Mouse (Mus musculus) stomach, embryonic 15.5 days (tissue): ENCODE data around the gene Tspan32. TPM values are rescaled to one million over a fixed set of nuclear protein-coding genes. Genes with fewer than 3 reads are reported as not detected.

Experiments
- ATAC-seq: fragments of 200-750 bp; cut with Nextera tagmentation; 2 replicates; pipeline ENCODE4 v1.8.0; 2017; ENCODE audit warnings: low read depth, moderate number of reproducible peaks, moderate TSS enrichment; ENCODE audit not compliant: insufficient read depth, low FRiP score
- H3K27ac ChIP-seq: fragments of 300-500 bp; sonication (generic); 2 replicates; pipeline ENCODE4 v1.5.1; 2015; ENCODE audit warnings: mild to moderate bottlenecking, inconsistent platforms
- H3K27me3 ChIP-seq: fragments of 300-500 bp; sonication (generic); replicated peaks from 2 replicates; pipeline ENCODE4 v1.6.1; 2015; ENCODE audit warnings: inconsistent platforms
- H3K36me3 ChIP-seq: fragments of 300-500 bp; sonication (generic); 2 replicates; pipeline ENCODE4 v1.6.1; 2015; ENCODE audit warnings: inconsistent platforms
- H3K4me1 ChIP-seq: fragments of 300-500 bp; sonication (generic); 2 replicates; pipeline ENCODE4 v1.6.1; 2015; ENCODE audit warnings: inconsistent platforms
- H3K4me2 ChIP-seq: fragments of 300-500 bp; sonication (generic); 2 replicates; pipeline ENCODE4 v1.6.1; 2015; ENCODE audit warnings: mild to moderate bottlenecking, inconsistent platforms
- H3K4me3 ChIP-seq: fragments of 300-500 bp; sonication (generic); replicated peaks from 2 replicates; pipeline ENCODE4 v1.5.1; 2015; ENCODE audit warnings: inconsistent platforms
- H3K9ac ChIP-seq: fragments of 300-500 bp; sonication (generic); 2 replicates; pipeline ENCODE4 v1.6.1; 2015; ENCODE audit warnings: inconsistent platforms
- H3K9me3 ChIP-seq: fragments of 300-500 bp; sonication (generic); 2 replicates; pipeline ENCODE4 v1.6.1; 2016; ENCODE audit warnings: inconsistent platforms
- WGBS: fragments of 180-500 bp; shearing (Covaris S2); methylation state at CpG from one replicate; pipeline ENCODE4 v1.1.7; 2015; 5-methylcytosine and 5-hydroxymethylcytosine counted together
- polyA plus RNA-seq: library from polyadenylated mRNA; unstranded; fragments of >200 nt; fragmentation: Nextera tagmentation; extraction: Ambion mirVana; gene quantifications from 2 replicates; pipeline ENCODE4 v1.2.1, GENCODE M21; 2015

Tspan32 gene
- polyA plus RNA-seq, 1 experiment from 2014 or later = 7.3 TPM

DNA sequence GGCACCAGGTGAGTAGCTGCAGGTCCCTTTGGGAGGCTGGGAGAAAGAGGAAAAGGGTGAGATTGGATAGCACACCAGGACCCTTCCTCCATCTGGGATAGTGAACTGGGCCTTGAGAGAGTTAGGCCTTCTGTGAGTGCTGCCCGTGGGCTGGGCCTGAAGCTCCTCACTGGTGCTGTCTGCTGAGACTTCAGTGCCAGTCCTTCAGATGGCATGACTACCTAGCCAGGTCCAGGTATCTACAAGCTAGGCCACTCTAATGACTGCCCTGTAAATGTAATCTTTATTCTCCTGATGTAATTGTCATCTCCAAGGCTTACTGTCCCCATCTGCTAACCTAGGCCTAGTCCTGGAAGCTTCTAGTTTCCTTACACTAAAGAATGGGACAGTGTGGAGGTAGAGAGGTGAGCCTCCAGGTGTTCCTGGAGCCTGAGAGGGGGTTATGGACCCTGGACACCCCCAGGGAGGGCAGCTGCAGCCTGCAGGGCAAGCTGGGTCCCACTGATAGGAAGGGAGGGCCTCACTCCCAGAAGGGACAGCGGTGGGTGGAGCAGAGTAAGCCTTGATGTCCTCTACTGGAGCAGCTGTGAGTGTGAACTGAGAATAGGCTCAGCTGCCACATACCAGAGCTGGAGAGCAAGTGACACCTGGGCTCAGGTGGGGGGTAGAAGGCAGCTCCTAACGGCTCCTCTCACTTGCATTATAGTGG, 9.1 kb upstream of the Tspan32 start:
- H3K36me3 ChIP-seq = no peaks in the 10 kb centered on the region
- no peak overlapping the region for H3K4me3 ChIP-seq
- peak; percentile 92; the same call in 1 of the 2 replicates for ATAC-seq
- WGBS = 64% methylated on average over 3 of the region's 3 CpGs
- no peaks in the 10 kb centered on the region for H3K27me3 ChIP-seq
- peaks cover 7% of the 10 kb centered on the region; the same call in 1 of the 2 replicates for H3K4me1 ChIP-seq
- no peaks in the 10 kb centered on the region for H3K9me3 ChIP-seq
- no peak overlapping the region for H3K4me2 ChIP-seq
- no peak overlapping the region for H3K27ac ChIP-seq
- H3K9ac ChIP-seq = no peak overlapping the region

DNA sequence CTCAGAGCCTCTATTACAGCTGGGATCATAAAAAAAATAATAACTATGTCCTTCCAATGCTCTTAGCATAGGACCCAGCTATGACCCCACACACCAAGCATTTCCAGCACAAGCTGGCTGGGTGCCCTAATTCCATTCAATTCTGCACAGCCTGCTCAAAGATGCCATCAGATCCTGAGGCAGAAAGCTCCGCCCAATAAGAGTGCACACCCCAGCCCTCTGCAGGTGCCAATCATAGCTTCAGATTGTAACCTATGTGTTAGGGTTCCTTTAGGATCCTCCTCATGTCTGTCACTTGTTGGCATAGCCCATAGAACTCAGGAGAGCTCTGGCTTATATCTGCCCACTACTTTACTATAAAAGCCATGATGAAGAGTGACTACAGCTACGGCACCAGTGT, 7.8 kb upstream of the Tspan32 start:
- Histone ChIP-seq H3K4me1 (peaks cover 7% of the 10 kb centered on the region; the same call in 1 of the 2 replicates), H3K4me2 (no peak overlapping the region), H3K9ac (no peak overlapping the region), H3K27me3 (no peaks in the 10 kb centered on the region), H3K9me3 (no peaks in the 10 kb centered on the region), H3K27ac (no peak overlapping the region), H3K4me3 (no peak overlapping the region), H3K36me3 (no peaks in the 10 kb centered on the region)
- WGBS = 81% methylated on average over 2 of the region's 2 CpGs
- ATAC-seq = no peak

- Histone ChIP-seq H3K4me3 (no peak overlapping the region), H3K4me2 (no peak overlapping the region), H3K9ac (no peak overlapping the region), H3K27me3 (no peaks in the 10 kb centered on the region), H3K27ac (no peak overlapping the region), H3K36me3 (no peaks in the 10 kb centered on the region), H3K9me3 (no peaks in the 10 kb centered on the region), H3K4me1 (peaks cover 7% of the 10 kb centered on the region; the same call in 1 of the 2 replicates)
- ATAC-seq = no peak
- WGBS = 44% methylated on average over 3 of the region's 3 CpGs
These were observed 7.3 kb upstream of the Tspan32 start for GRCm38 (mm10) chr7:142997403-142998150.

- Histone ChIP-seq H3K27ac (no peak overlapping the region), H3K9ac (no peak overlapping the region), H3K36me3 (no peaks in the 10 kb centered on the region), H3K4me3 (no peak overlapping the region), H3K4me1 (peaks cover 10% of the 10 kb centered on the region; the same call in 1 of the 2 replicates), H3K27me3 (no peaks in the 10 kb centered on the region), H3K4me2 (no peak overlapping the region), H3K9me3 (no peaks in the 10 kb centered on the region)
- WGBS = 20% methylated on average over 3 of the region's 3 CpGs
- no peak for ATAC-seq
These were observed 2.2 kb upstream of the Tspan32 start for GRCm38 (mm10) chr7:143002679-143003078.

GRCm38 (mm10) chr7:143005344-143006096, 674 bp downstream of the Tspan32 start:
- Histone ChIP-seq H3K4me1 (peaks cover 34% of the 10 kb centered on the region), H3K4me3 (peak overlapping the region; percentile 8; the same call in 1 of the 2 replicates), H3K4me2 (0 out of 2 replicates have a peak overlapping the region, but pooled peaks have one; percentile 19), H3K27ac (peak overlapping the region; percentile 40), H3K27me3 (no peaks in the 10 kb centered on the region), H3K9ac (no peak overlapping the region), H3K36me3 (no peaks in the 10 kb centered on the region), H3K9me3 (no peaks in the 10 kb centered on the region)
- ATAC-seq = peak; percentile 63
- 80% methylated on average over 6 of the region's 6 CpGs for WGBS

DNA sequence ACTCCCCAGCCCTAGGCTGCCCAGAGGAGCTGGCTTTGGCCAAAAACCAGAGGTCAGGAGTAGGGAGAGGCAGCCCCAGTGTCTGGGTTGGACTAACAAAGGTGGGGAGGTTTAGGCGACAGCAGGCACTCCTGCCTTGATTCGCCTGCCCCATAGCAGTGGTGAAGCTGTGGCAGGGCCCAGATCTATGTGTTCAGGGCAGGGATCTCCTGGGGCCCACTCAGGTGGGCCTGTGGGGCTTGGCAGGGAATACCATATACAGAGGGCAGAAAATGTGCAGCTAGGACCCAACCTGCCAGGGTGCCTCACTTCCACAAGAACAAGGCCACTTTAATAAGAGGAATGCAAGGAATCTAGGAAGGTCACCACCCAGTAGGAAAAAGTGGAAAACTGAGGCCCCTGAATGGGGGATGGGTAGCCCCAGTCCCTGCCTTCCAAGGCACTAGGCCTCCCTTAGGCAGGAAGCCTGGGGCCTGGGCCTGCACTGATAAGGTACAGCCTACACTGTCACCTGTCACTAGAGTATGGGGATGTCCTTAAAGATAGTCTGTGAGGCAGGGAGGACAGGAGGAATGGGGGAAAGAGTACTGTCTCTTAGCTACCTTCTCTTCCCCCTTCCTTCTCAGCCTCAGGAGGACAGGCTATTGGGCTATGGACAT, 1.4 kb downstream of the Tspan32 start:
- H3K9ac ChIP-seq = no peak overlapping the region
- H3K27ac ChIP-seq = 0 out of 2 replicates have a peak overlapping the region, but pooled peaks have one; percentile 40
- ATAC-seq = peak; percentile 74; the same call in 1 of the 2 replicates
- H3K4me3 ChIP-seq = peak overlapping the region; percentile 8
- H3K4me1 ChIP-seq = peaks cover 41% of the 10 kb centered on the region
- 73% methylated on average over 2 of the region's 2 CpGs for WGBS
- H3K9me3 ChIP-seq = no peaks in the 10 kb centered on the region
- no peaks in the 10 kb centered on the region for H3K36me3 ChIP-seq
- no peaks in the 10 kb centered on the region for H3K27me3 ChIP-seq
- H3K4me2 ChIP-seq = 0 out of 2 replicates have a peak overlapping the region, but pooled peaks have one; percentile 19

DNA sequence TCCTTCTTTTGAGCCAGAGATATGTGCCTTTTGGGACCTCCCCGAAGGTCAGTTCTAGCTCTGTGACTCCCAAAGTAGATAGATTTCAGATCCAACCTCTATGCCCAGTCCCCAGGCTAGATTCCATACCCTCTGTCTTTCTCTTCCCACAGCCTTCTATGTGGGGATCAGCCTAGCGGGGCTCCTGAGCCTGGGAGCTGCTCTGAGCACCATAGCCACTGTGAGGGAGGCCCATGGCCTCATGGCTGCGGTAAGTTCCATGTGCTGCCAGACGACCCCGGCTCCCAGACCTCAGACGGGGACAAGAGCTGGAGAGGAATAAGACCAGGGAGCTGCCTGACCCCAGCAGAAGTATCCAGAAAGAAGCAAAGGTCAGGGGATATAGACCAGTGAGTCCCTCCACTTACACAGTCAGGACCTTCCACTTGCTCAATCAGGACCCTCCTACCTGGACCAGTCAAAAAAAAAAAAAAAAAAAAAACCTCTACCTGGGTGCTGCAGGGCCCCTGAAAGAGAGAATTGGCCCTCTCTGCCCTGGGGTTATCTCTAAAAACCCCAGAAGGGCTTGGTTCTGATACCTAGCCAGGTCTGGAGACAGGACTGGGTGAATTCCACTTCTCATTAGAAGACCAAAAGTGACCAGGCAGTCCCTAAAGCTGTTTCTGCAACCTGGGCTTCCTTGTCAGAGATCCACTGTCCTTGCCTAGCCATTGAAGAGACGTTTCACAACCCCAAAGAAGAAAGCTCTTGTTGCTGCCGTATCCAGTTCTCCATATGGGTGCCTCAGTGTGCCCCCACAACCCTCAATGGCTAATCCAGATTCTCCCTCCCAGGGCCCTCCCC, 2.1 kb downstream of the Tspan32 start:
- 87% methylated on average over 8 of the region's 8 CpGs for WGBS
- H3K36me3 ChIP-seq = no peaks in the 10 kb centered on the region
- H3K4me3 ChIP-seq = peak overlapping the region; percentile 1; the same call in 1 of the 2 replicates
- peaks cover 49% of the 10 kb centered on the region for H3K4me1 ChIP-seq
- no peak for ATAC-seq
- H3K9ac ChIP-seq = no peak overlapping the region
- no peaks in the 10 kb centered on the region for H3K27me3 ChIP-seq
- no peaks in the 10 kb centered on the region for H3K9me3 ChIP-seq
- H3K27ac ChIP-seq = peak overlapping the region; percentile 90; the same call in 1 of the 2 replicates
- H3K4me2 ChIP-seq = peak overlapping the region; percentile 29; the same call in 1 of the 2 replicates

DNA sequence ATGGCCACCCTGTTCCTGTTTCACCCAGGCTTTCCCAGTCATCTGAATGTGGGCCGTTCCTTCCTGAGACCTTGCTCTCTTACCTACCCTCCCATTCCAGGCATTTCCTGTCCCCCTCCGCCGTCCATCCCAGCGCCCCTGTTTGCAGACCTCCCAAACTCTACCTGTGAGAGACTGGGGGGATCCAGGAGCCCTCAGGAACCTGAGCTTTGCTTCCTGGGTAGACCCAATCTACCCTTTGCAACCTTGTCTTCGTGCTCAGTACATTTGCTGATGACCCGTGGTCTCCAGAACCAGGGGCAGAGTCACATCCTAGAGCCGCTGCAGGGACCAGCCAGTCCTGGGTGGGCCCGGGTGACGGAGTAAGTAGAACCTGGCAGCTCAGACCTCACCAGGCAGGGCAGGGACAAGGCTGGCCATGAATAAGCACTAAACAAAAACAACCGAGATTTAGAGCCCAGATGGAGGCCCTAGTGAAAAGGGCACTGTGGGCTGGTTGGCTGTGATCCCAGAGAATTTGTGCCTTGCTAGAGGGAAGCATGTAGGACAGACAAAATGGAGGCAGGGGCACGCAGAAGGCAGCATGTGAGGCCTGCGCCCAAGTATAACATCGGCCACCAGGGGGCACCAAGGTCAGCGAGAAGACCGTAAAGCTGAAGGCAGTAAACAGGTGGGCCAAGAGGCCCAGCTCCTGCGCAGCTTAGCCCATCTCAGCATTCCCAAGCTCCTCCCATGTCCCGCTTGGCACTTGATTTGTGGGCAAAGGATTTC, 2.9 kb downstream of the Tspan32 start:
- peaks cover 54% of the 10 kb centered on the region for H3K4me1 ChIP-seq
- no peak overlapping the region for H3K9ac ChIP-seq
- H3K4me2 ChIP-seq = peak overlapping the region; percentile 29
- H3K27me3 ChIP-seq = no peaks in the 10 kb centered on the region
- 38% methylated on average over 17 of the region's 17 CpGs for WGBS
- ATAC-seq = peak; percentile 59; the same call in 1 of the 2 replicates
- peak overlapping the region; percentile 90 for H3K27ac ChIP-seq
- no peak overlapping the region for H3K4me3 ChIP-seq
- no peaks in the 10 kb centered on the region for H3K36me3 ChIP-seq
- H3K9me3 ChIP-seq = no peaks in the 10 kb centered on the region

DNA sequence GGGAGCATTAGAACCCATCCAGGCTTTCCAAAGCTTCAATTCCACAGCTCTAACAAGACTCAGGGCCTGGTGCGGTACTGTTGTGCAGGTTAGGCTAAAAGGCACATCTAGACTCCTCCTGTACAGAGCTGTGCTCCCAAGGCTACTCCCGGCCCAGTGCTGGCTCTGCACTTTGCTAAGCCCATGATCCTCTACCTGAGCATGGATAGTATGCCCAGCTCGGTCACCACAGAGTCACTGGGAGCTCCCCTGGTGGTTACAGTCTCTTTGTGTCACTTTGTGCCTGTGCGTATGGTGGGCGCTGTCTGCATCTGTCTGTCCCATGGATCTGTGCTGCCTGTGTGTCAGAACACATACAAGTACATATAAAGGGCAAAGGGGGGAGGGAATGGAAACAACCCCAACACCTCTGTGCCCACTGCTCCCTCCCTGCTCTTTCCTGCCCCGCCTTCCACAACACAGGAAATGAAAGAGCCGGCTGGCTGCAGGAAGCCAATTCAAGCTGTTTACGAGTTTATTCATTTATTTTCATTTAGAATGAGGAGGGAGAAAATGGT, 3.6 kb downstream of the Tspan32 start:
- Histone ChIP-seq H3K9me3 (no peaks in the 10 kb centered on the region), H3K9ac (no peak overlapping the region)
- WGBS = 46% methylated on average over 8 of the region's 8 CpGs

More for the DNA sequence above, 3.6 kb downstream of the Tspan32 start:
- Histone ChIP-seq H3K27ac (peak overlapping the region; percentile 90), H3K4me3 (no peak overlapping the region), H3K4me2 (peak overlapping the region; percentile 29), H3K36me3 (no peaks in the 10 kb centered on the region), H3K27me3 (no peaks in the 10 kb centered on the region), H3K4me1 (peaks cover 59% of the 10 kb centered on the region)
- ATAC-seq = 0 out of 2 replicates have a peak, but pooled peaks have one; percentile 6
